Mouse (Mus musculus) urinary bladder, adult 2 months (tissue): ENCODE results near the gene Zfp579. TPM values are rescaled to one million over a fixed set of nuclear protein-coding genes. Genes with fewer than 3 reads are reported as not detected.
A peak's percentile ranks its signal among the peaks of the same experiment; 100 is the strongest.

ENCODE experiments used
- DNase-seq: peaks from one replicate; pipeline ENCODE4 v3.0.0; 2022; ENCODE audit warnings: low spot score
- polyA plus RNA-seq: library from polyadenylated mRNA; depleted of rRNA; stranded (reverse); fragments of >200 nt; gene quantifications from 2 replicates; pipeline ENCODE4 v1.2.3, GENCODE M21; 2012; rRNA removed

Zfp579 gene
- polyA plus RNA-seq, 1 experiment: 38.2 TPM

GRCm38 (mm10) chr7:4957361-4957760 is 38.6 kb downstream of the Zfp579 start:
- DNase-seq: no peak

- DNase-seq: no peak
Observed at GRCm38 (mm10) chr7:4953815-4954445, 42.0 kb downstream of the Zfp579 start.

DNA sequence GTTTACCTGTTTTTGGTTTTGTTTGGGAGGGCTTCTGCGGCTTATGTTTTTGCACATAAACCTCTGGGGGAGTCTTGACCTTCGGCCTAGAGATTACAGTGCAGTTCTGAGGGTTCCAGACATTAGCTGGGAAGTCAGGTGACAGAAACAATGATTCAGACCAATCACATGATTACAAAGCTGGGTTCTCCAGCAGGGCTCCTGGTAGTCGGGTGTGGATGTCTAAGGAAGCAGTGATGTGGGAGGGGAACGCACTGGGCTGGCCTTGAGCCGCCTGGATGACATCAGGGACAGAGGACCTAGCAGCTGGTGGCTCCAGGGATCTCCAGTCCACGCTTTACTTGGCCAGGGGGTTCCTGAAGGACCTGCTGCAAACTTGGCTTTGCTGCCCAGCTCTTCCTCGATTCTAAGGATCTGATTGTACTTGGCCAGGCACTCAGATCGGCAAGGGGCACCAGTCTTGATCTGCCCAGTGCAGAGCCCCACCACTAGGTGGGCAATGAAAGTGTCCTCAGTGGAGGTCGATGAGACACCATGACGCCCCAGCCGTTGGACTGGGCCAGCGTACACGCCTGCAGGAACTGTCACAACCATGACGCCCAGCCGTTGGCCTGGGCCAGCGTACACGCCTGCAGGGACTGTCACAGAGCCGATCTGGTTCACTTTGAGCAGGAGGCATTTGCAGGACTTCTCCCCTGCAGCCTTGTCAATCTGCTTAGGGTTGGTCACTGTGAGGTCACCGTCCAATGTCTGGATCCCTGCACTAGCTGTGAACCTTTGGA is 45.2 kb downstream of the Zfp579 start:
- no peak for DNase-seq

GRCm38 (mm10) chr7:4948386-4948785 is 47.6 kb downstream of the Zfp579 start:
- no peak for DNase-seq

DNA sequence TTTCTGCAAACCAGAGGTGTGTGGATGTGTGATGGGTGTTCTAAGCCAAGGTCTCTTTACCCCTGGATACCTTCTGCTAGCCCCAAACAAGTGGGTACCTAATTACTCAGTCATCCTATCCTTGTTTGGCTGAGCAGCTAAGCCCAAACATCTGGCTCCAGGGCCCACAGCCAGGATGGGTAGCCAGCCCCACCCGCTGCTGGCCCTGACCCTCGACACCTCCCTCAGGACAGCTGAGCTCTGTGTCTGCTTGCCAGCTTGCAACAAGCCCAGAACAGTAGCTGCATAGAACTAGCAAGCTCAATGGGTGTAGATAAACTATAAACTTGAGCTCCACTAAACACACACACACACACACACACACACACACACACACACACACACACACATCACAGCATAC is 48.1 kb downstream of the Zfp579 start:
- DNase-seq: no peak

DNA sequence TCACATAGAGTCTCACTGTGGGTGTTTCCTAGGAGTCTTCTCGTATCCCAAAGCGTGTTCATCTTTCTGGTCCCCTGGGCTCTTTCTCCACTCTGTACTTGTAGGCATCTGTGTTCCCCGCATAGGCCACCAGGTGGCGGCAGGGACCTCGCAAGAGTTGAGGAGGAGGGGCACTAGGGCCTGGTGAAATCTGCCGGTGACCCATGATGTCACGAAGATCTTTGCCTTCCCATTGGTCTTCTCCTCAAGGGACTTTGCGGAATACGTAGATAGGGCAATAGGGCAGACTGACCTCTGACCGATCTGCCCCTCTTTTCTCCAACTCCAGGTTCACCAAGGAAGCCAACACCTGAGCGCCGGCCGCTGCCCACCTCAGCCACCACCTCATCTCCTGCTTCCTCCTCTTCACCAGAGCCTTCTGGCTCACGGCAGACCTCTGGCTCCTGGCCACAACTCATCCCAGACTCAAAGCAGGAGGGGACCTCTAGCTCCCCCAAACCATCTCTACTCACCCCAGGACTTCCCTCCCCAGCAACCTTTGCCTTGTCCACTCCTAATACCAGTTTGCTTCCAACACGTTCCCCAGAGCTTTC is 52.6 kb downstream of the Zfp579 start:
- DNase-seq: peak; percentile 88

DNA sequence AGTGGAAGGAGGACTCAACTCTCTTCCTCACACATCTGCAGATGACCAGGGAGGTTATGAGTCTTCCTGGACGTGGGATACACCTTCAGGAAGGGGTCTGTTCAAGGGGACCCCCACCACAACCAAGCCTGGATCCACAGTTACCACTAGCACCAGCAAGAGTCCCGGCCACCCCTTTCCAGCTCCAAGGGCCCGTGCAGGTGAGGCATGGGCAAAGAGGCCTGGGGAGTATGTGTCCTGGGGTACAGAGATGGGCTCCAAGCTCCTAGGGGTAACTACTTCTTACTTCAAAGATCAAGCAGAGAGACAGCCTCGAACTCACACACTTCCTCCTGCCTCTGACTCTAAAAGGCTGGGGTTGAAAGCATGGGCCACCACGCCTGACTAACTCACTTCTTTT is 53.3 kb downstream of the Zfp579 start:
- DNase-seq: no peak

DNA sequence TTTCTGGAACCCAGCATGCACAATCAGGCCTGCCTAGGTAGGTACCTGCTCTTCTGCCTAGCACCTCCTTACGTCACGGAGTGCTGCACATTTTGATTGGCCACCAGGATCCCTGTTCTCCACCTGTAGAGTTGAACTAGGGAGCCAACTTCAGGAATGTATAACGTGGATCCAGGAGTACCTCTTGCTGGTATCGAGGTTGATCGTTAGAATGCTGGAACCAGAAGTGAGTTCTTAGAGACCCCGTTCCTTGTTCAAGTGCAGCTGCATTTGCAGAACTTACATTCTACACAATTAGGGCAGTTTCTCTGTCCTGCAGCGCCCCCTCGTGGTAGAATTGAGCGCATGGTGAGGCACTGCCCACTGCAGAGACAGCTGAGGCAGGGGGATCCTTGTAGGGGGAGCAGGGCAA is 55.9 kb downstream of the Zfp579 start:
- peak; percentile 76 for DNase-seq

- DNase-seq: no peak
Observed at GRCm38 (mm10) chr7:4938456-4938855, 57.5 kb downstream of the Zfp579 start.

DNA sequence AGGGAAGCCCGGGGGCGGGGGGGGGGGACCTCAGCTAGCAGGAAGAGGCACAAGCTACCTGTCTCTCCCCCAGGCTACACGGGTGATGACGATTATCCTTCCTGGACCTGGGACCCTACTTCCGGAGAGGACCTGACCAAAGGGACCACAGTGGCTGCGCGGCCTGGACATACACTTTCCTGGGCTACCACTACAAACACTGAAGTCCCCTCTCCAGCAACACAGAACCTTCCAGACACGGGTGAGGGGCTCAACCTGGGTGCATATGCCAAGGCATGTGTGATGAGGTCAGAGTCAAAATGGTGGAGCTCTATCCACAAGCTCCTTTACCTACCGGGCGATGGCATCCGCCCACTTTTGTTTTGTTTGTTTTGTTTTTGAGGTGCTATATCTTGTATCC is 58.6 kb downstream of the Zfp579 start:
- DNase-seq: no peak

DNA sequence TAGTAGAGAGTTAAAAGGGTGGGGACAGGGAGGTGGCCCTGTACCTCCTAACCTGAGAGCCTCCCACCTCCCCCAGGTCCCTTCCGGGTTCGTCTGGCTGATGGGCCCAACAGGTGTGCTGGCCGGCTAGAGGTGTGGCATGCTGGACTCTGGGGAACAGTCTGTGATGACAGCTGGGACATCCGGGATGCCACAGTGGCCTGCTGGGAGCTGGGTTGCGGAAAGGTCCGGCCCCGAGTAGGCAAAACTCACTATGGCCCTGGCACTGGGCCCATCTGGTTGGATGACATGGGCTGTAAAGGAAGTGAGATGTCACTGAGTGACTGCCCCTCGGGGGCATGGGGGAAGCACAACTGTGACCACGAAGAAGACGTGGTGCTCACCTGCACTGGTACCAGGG is 59.1 kb downstream of the Zfp579 start:
- no peak for DNase-seq

DNA sequence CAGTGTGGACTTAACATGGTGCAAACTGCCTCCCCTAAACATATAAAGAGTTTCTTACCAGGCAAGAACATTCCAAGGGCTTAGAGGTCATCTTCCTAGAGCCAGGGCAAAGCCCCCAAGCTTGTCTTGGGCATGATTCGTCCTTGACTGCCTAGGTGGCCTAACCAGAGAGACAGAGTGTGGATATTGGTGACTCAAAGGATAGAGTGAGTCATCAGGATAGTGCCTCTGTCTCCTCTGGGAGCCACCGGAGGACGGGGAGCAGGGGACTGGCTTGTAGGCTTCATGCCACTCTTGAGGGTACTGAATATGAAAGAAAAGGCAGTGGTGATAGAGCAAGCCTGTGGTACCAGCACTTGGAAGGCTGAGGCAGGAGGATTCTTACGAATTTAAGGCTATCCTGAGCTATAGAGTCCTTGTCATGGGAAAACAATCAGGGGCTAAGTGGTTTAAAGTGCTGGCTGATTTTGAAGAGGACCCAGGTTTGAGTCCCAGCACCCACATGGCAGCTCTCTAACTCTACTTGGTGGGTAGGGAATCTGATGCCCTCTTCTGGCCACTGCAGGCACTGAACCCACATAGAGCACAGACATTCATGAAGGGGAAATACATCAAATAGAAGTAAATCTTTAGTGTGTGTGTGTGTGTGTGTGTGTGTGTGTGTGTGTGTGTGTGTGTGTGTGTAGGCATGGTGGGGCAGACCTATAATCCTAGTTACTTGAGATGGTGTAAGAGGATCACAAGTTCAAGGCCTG is 61.6 kb downstream of the Zfp579 start:
- DNase-seq: no peak

Other genes with a start within 250 kb of the Zfp579 start
- 40.5 and 61.3 TPM in 2 replicates for gene Cox6b2, start 243.1 kb downstream of the Zfp579 start, polyA plus RNA-seq
- 0.06 and 0.08 TPM in 2 replicates for gene Fam71e2, start 224.9 kb downstream of the Zfp579 start, polyA plus RNA-seq
- 0.61 and 0.62 TPM in 2 replicates for gene Il11, start 213.3 kb downstream of the Zfp579 start, polyA plus RNA-seq
- not detected in 2 replicates for gene Tmem190, start 213.2 kb downstream of the Zfp579 start, polyA plus RNA-seq
- gene Tmem238, start 206.5 kb downstream of the Zfp579 start, polyA plus RNA-seq: 13.6 and 14.6 TPM in 2 replicates
- gene Rpl28, start 203.3 kb downstream of the Zfp579 start, polyA plus RNA-seq: 448 and 645 TPM in 2 replicates
- 115 and 129 TPM in 2 replicates for gene Ube2s, start 183.6 kb downstream of the Zfp579 start, polyA plus RNA-seq
- gene Shisa7, start 151.5 kb downstream of the Zfp579 start, polyA plus RNA-seq: 1.1 and 1.3 TPM in 2 replicates
- 16.3 and 19.4 TPM in 2 replicates for gene Isoc2b, start 125.9 kb downstream of the Zfp579 start, polyA plus RNA-seq
- gene Isoc2a, start 119.0 kb downstream of the Zfp579 start, polyA plus RNA-seq: 17.1 and 21.3 TPM in 2 replicates
- 0.15 and 0.22 TPM in 2 replicates for gene Gm36210, start 89.6 kb downstream of the Zfp579 start, polyA plus RNA-seq
- 7.7 and 10.1 TPM in 2 replicates for gene Zfp628, start 80.9 kb downstream of the Zfp579 start, polyA plus RNA-seq
- 10.6 and 14.1 TPM in 2 replicates for gene Nat14, start 74.1 kb downstream of the Zfp579 start, polyA plus RNA-seq
- gene Ssc5d, start 70.4 kb downstream of the Zfp579 start, polyA plus RNA-seq: 10.5 and 12.9 TPM in 2 replicates
- 0.29 and 0.46 TPM in 2 replicates for gene Sbk2, start 31.8 kb downstream of the Zfp579 start, polyA plus RNA-seq
- 0.25 and 0.44 TPM in 2 replicates for gene Sbk3, start 25.0 kb downstream of the Zfp579 start, polyA plus RNA-seq
- gene Zfp524, start 18.3 kb upstream of the Zfp579 start, polyA plus RNA-seq: 25.1 and 25.4 TPM in 2 replicates
- gene Fiz1, start 18.5 kb upstream of the Zfp579 start, polyA plus RNA-seq: 19.5 and 22.8 TPM in 2 replicates
- 0.25 TPM in 1 of 2 replicates, not detected in the other for gene Gm44973, start 19.3 kb upstream of the Zfp579 start, polyA plus RNA-seq
- 18.8 and 27.1 TPM in 2 replicates for gene Zfp865, start 24.2 kb upstream of the Zfp579 start, polyA plus RNA-seq
- gene Ccdc106, start 24.4 kb upstream of the Zfp579 start, polyA plus RNA-seq: 13.1 and 13.7 TPM in 2 replicates
- not detected in 2 replicates for gene 4632433K11Rik, start 38.0 kb upstream of the Zfp579 start, polyA plus RNA-seq
- 9.5 and 9.6 TPM in 2 replicates for gene Zfp784, start 42.3 kb upstream of the Zfp579 start, polyA plus RNA-seq
- 12.1 and 19.8 TPM in 2 replicates for gene Zfp580, start 55.4 kb upstream of the Zfp579 start, polyA plus RNA-seq
- 160 and 166 TPM in 2 replicates for gene U2af2, start 66.0 kb upstream of the Zfp579 start, polyA plus RNA-seq
- gene Epn1, start 84.1 kb upstream of the Zfp579 start, polyA plus RNA-seq: 82.8 and 93.1 TPM in 2 replicates
- not detected in 2 replicates for gene Rfpl4, start 120.8 kb upstream of the Zfp579 start, polyA plus RNA-seq
- 0.43 and 0.59 TPM in 2 replicates for gene Rasl2-9, start 129.8 kb upstream of the Zfp579 start, polyA plus RNA-seq
- gene Vmn1r55, start 153.5 kb upstream of the Zfp579 start, polyA plus RNA-seq: not detected in 2 replicates
- gene Vmn1r56, start 200.6 kb upstream of the Zfp579 start, polyA plus RNA-seq: not detected in 2 replicates
- gene Vmn1r57, start 222.3 kb upstream of the Zfp579 start, polyA plus RNA-seq: not detected in 2 replicates